In the genomic region with DNA sequence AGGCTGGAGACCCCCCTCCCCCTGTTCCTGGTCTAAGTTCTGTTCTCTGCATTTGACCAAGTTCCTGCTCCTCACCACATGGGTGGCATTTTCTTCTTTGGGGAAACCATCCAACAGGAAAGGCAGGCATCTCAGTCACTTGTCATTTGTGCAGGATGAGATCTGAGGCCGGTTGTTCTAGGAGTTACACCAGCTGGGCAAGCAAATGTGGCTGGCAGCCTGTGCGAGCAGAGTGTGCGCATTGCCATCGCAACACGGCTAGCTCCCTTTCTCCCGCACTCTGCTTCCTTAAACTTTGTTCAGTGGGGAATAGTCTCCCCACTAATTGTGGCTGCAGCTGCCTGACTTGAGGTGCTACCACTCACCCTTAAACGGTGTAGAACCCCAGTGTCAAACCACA, we compare ENCODE assay signal across 15 mouse cellular contexts.
DNase-seq lines count a peak whose midpoint lies in the region.
"Had no signal": no experiment of that assay in that cellular context is flagged by ENCODE, and none has a peak within 500 bp of the region (broad histone marks: within the 10 kb centered on the region; RNA-seq: fewer than 3 reads in every experiment).

No protein-coding gene starts in this region.

- intact Hi-C loops in left cerebral cortex, postnatal 10 days (cut with DNase I), result no loop called here

- peak; percentile 31 to 44 for DNase-seq in left cerebral cortex, postnatal 10 days (ENCODE audit: extremely low spot score in 1 of 2, low spot score in 2 of 2)
- DNase-seq in left cerebral cortex, adult 11 months (ENCODE audit: low spot score), result no peak
- peak; percentile 44 for DNase-seq in right cerebral cortex, postnatal 4 days
- DNase-seq in right cerebral cortex, postnatal 25 days, result no peak
- peak; percentile 50 to 64 for DNase-seq in layer of hippocampus, postnatal 10 days (ENCODE audit: low spot score in 2 of 2)
- no peak for DNase-seq in kidney, adult 11 months
- no peak for DNase-seq in kidney, adult 9 months
- DNase-seq: adrenal gland, adult 2 months; cerebellum, adult 18-20 months; cerebellum, postnatal 14 days; gastrocnemius, postnatal 10 days; kidney, postnatal 4 days; liver, postnatal 0 days; retina, postnatal 1 day; spleen, adult 18-20 months had no signal

Comparison
In these comparisons a context has a peak if more than half of its experiments do, and no peak if none do; other contexts are left out.
1. DNase-seq: peak in left cerebral cortex, postnatal 10 days (2 of 2), right cerebral cortex, postnatal 4 days (single experiment) and layer of hippocampus, postnatal 10 days (2 of 2); none in left cerebral cortex, adult 11 months (single experiment), right cerebral cortex, postnatal 25 days (single experiment), kidney, adult 11 months (single experiment) and kidney, adult 9 months (single experiment).